Mouse (Mus musculus) cerebellum, adult (tissue): ENCODE results near the gene Fibp.

Experiments used
- ATAC-seq: cut with Nextera tagmentation; 2 replicates; pipeline ENCODE4 v1.9.2; 2017; ENCODE audit warnings: mild to moderate bottlenecking, moderate library complexity, mixed read lengths; ENCODE audit not compliant: insufficient number of reproducible peaks, low FRiP score, low TSS enrichment

The Fibp gene

GRCm38 (mm10) chr19:5461411-5461810, 996 bp downstream of the Fibp start:
- ATAC-seq = no peak

GRCm38 (mm10) chr19:5463212-5463611, 2.8 kb downstream of the Fibp start:
- no peak for ATAC-seq

DNA sequence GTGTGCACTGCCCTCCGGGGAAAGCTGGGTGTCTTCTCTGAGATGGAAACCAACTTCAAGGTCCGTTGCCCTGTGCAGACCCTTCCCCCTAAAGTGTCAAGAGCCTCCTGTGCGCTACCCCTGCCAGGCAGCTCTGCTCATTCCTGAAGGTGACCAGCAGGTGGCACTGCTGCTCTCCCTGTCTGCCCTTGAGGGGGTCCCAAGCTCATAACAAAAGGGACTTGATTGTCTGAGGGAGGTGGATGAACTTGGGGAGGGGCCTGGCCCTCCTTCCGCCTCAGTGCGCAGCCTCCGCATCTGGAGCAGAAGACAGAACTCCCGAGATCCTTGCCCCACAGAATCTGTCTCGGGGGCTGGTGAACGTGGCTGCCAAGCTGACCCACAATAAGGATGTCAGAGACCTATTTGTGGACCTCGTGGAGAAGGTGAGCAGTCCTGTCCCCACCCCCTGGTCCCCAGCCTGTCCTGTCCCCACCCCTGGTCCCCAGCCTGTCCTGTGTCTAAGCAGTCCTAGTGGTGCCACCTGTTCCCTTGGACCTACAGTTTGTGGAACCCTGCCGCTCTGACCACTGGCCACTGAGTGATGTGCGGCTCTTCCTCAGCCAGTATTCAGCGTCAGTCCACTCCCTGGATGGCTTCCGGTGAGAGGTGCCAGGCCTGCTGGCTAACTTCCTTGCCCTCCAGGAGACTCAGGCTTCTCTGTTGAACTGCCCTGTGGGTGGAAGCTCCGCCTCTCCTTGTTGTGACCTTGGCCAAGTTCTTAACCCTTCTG, 3.6 kb downstream of the Fibp start:
- ATAC-seq = no peak

GRCm38 (mm10) chr19:5465037-5465436, 4.6 kb downstream of the Fibp start:
- no peak for ATAC-seq

DNA sequence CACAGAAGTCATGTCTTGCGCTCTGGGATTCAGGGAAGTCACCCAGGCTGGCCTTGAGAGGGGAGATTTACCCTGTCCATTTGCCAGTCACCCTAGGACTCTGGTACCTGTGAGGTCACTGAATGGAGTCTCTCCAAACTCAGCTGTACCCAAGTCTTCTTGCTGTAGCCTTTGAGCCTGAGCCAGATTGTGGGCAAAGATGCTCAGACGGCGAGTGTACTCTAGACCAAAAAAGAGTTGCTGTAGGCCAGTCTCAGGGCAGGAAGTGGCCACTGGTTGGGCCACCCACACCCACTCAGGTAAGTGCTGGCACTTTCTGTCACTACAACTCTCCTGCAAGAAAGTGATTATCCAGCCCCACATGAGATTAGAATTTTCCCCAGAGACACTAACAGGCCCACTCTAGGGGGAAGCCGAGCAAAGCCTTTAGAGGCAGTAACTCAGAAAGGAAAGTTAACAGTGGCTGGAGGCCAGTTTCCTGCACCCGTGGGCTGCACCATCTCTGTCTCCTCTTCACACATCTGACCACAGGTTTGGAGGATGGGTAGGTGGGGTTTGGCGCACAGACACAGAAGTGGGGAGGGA, 6.6 kb downstream of the Fibp start:
- ATAC-seq = no peak

DNA sequence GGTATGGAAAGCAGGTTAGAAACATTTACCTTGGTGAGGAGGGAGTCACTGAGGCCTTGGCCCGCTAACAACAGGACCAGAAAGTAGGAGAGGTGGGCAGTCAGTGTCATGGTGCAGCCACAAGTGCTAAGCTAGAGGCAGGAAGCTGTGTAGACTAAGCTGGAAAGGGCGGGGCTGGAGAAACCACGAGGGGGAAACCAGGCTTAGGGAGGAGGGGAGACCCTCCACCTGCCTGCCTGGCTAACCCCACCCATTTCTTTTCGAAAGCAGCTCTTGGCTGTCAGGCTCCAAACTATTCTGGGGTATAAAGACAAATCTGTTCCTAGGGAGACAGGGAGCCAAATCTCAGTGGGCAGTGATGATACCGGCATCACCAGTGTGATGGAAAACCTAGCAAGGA, 8.0 kb downstream of the Fibp start, which contains the start of gene Ctsw:
TSS of gene Ctsw (minus strand) at position 134 of the 400 bp plus-strand sequence.
- ATAC-seq = no peak

DNA sequence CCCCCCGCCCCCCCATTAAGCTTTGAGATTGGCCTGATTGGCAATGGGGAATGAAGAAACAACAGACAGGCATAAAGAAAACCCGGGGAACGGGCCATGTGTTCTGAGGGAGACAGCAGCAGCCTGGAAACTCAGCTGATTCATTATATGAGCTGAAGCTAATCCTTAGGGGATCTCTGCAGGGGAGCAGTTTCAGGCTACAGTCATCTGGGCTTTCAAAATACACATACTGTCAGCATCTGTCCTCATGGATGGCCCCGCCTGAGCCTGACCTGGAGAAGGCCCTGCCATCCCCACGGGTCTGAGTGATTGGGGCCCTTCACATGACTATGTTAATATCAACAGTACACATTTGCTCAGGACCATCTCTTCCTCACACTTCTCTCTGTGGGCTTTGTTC, 11.4 kb downstream of the Fibp start:
- no peak for ATAC-seq

DNA sequence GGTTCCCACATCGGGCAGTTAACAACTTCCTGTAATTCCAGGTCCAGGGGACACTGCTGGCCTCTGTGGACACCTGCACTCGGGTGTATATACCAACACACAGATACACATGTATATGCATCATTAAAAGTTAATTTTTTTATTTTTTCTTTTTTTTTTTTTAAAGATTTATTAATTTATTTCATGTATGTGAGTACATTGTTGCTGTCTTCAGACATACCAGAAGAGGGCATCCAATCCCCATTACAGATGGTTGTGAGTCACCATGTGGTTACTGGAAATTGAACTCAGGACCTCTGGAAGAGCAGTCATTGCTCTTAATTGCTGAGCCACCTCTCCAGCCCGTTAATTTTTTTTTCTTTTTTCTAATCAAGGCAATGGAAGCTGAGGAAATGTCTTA, 12.4 kb downstream of the Fibp start:
- ATAC-seq = no peak

GRCm38 (mm10) chr19:5473720-5474119, 13.3 kb downstream of the Fibp start, which contains the start of gene Efemp2:
Efemp2 (plus strand) TSS chr19:5473954.
- no peak for ATAC-seq

GRCm38 (mm10) chr19:5474281-5475068, 14.1 kb downstream of the Fibp start:
- ATAC-seq = 0 out of 2 replicates have a peak, but pooled peaks have one; percentile 6

DNA sequence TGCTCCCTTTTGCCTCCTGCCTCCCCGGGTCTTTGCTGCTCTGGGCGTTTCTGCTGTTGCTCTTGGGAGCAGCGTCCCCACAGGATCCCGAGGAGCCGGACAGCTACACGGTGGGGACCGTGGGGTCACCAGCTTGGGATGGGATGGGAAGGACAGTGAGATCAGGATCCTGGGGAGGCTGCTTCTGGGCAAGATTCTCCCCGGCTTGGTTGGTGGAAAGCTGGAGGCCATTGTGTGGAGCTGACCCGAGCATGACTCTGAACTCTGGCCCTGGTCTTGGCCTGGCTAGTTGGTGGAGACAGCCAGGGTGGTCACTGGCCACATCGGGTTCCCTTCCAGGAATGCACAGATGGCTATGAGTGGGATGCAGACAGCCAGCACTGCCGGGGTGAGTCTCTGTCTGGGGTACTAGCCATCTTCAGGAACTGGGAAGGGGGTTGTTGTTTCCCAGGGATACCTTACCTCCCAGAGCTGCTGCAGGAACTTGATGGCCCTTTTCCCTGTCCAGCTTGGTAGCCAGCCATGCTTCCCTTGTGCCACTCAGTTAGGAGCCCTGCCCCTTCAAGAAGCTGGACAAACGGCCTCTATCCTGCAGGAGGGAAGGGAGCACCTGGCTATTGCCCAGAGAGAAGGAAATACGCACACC, 14.8 kb downstream of the Fibp start:
- peak; percentile 33; the same call in 1 of the 2 replicates for ATAC-seq

DNA sequence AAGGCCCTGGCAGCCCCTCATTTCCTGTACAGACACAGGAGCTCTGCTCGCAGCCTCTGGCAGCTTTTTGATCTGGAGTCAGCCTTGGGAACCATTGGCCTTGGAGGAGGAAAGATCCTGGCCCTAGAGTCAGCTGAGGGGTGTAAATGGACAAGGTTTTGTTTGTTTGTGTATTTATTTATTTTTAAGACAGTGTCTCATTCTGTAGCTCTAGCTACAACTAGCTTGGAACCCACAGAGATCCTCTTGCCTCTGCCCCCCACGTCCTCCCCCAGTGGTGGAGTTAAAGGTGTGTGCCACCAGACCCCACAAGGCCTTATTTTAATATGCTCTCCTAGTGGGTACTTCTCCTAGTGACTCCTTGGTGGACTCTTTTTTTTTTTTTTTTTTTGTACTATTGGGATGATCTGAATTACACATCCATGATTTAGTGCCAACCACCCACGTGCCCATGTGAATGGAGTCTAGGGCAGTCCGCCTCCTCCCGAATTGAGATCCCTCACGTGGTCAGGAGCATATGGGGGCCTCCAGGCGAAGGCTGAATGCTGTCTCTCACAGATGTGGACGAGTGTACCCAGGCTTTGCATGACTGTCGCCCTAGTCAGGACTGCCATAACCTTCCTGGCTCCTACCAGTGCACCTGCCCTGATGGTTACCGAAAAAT, 16.7 kb downstream of the Fibp start:
- no peak for ATAC-seq

DNA sequence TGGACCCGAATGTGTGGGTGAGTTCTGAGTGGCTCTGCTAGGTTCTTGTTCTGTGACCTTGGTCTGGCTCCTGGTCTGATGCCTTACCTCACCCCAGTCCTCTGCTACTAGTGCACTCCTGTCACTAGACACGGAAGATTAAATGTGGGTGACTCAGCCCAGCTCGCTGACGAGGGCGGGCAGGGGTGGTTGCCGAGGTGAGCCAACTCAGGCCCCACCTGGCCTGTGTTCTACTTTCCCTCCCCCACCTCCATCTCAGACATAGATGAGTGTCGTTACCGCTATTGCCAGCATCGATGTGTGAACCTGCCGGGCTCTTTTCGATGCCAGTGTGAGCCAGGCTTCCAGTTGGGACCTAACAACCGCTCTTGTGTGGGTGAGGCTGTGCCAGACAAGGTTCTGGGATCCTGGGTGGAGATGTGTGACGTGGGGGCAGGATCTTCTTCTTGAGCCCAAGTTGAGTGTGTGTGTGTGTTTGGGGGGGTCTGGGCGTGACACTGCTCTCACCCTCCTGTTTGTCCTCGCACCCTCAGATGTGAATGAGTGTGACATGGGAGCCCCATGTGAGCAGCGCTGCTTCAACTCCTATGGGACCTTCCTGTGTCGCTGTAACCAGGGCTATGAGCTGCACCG, 17.4 kb downstream of the Fibp start:
- ATAC-seq = no peak

GRCm38 (mm10) chr19:5480016-5480415, 19.6 kb downstream of the Fibp start:
- ATAC-seq = no peak

GRCm38 (mm10) chr19:5481398-5481797, 21.0 kb downstream of the Fibp start:
- ATAC-seq = no peak

- no peak for ATAC-seq
Observed at GRCm38 (mm10) chr19:5483386-5484359, 23.3 kb downstream of the Fibp start.

- no peak for ATAC-seq
Observed at GRCm38 (mm10) chr19:5484496-5484895, 24.1 kb downstream of the Fibp start.

GRCm38 (mm10) chr19:5485371-5485770, 25.0 kb downstream of the Fibp start:
- ATAC-seq = no peak
